Mouse (Mus musculus) layer of hippocampus, postnatal 25 days (tissue): ENCODE measurements at regions not wholly inside any gene's neighbourhood (a gene's known extent, or its start where the extent isn't known, plus 50 kb on each side); places are given as distances from the start of the nearest gene placed in this dataset.
"Not testable (repeated sequence)": the region's sequence is repeated elsewhere in the genome, so short reads cannot be mapped to it uniquely, and the experiment has no call there.

Experiments used
- DNase-seq, 2 experiments: peaks; one replicate each; pipeline ENCODE4 v3.0.0; 2022; ENCODE audit warnings: mixed read lengths in 2 of 2, low spot score in 1 of 2; ENCODE audit errors: extremely low spot score in 1 of 2

- DNase-seq, result no peak
Measured at GRCm38 (mm10) chr6:62573611-62574010, 682.1 kb upstream of the Grid2 start.

- peak in 1 of 2 experiments; percentile 4 for DNase-seq
Measured at GRCm38 (mm10) chr6:62576200-62576599, 679.5 kb upstream of the Grid2 start.

GRCm38 (mm10) chr6:62620543-62620942 lies 635.1 kb upstream of the Grid2 start:
- DNase-seq, result no peak

GRCm38 (mm10) chr6:62668123-62668522 lies 587.6 kb upstream of the Grid2 start:
- not testable (repeated sequence) for DNase-seq

- DNase-seq, result no peak
Measured at GRCm38 (mm10) chr6:62718389-62718788, 537.3 kb upstream of the Grid2 start.

- no peak for DNase-seq
Measured at GRCm38 (mm10) chr6:62719541-62720155, 536.0 kb upstream of the Grid2 start.
